Mouse (Mus musculus) adrenal gland, adult (tissue): ENCODE data around the gene Ncam1.

Experiments used
- DNase-seq, 2 experiments: peaks; one replicate each; pipeline ENCODE4 v3.0.0; 2022 to 2023; ENCODE audit warnings: low spot score in 1 of 2; ENCODE audit not compliant: inconsistent age in 2 of 2

The Ncam1 gene

DNA sequence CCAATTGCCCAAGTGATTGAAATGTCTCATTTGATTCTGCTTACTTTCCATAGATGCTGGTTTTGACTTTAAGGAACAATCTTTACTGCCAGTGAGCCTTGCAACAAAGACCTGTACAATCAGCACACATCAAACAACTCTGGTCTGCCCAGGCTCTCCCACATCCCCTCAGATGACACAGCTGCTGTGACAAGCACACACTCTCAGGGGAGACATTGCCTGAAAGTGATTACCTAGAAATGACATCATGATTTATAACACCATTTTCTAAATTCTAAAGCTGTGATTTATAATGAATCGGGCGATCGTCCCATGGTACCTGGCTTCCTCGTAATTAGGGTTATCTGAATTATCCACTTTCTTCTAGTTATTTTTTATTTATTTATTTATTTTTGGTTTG, 42.0 kb downstream of the Ncam1 start:
- no peak for DNase-seq

DNA sequence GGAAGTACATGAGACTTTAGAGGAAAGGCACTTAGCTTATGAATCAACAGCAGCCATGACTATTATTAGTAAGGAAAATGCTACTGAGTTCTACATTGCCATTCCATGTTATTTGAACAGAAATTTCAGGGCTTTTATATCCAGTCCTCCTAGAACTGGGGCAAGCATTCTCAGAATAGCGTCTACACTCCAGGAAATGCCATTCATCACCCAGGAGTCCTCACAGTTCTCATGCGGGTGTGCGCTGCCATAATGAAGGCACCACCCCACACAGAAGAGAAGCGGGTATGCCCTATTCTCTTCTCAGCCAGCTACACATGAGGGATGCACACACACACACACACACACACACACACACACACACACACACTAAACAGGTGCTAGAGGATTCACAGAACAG, 43.5 kb downstream of the Ncam1 start:
- no peak for DNase-seq

DNA sequence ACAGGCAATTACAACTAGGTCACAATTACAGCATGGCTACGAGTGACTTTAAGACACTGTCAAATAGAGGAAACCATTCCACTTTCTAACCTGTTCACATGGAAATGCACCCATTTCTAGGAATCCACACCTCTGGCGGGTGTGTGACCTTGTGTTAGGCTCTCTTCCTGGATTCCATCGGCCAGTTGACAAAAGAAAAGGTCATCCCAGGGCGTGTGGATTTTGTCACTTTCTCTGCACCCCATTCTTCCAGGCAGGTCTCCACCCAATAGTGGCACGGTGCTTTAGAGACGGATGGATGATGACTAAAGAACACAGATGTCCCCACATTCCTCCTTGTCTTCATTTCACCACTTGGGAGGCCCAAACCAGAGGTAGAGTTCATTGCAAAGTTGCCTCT, 47.3 kb downstream of the Ncam1 start:
- no peak for DNase-seq

DNA sequence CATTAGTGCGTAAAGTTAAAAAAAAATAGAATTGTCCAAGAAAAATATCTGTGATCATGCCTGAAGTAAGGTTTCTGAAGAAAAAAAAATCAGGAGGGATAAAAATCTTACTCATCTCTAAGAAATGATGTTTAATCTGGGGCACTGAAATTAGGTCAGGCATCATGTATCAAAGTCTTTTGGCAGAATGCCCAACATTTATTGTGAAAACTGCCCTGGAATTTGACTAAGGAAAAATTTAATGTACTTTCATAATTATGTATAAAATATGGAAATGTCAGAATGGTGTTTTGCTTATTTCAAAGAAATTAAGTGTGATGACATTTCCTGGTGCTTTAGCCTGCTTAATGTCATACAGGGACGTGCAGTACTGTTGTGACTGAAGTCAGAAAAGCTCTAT, 52.5 kb downstream of the Ncam1 start:
- peak in 1 of 2 experiments; percentile 54 for DNase-seq

DNA sequence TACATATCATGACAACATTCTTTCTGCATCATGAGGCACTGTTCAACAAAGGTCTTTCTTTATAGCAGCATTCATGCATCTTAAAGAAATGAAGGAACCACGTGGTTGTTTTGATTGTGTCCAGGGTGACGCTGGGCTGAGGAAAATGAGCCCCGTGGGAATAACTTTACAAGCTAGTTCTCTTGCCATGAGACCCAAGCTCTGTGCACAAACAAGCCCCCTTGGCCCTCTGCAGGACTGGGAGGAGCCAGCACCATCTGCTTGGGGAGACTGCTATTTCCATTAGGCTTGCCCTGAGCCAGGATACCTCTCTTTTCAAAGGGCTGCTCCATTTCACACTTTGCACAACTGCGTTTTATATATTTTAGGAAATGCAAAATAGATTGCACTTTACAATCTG, 53.0 kb downstream of the Ncam1 start:
- no peak for DNase-seq

DNA sequence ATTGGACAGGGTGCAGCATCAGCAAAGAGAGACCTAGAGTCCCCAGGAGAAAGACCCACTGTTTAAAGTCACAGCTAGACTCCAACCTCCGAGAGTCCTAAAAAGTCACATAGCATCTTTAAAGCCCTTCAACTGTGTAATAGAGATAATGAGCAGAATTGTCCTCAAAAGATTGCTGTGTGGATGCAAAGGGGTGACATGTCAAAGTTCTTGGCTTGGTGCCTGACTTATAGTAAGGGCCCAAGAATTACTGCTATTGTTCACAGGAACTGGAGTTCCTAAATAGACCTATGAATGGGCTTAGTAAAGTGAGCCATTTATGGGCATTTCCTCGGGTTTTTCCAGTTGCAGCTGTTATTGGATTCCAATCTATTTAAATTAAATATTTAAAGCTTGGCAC, 54.4 kb downstream of the Ncam1 start:
- DNase-seq: no peak

DNA sequence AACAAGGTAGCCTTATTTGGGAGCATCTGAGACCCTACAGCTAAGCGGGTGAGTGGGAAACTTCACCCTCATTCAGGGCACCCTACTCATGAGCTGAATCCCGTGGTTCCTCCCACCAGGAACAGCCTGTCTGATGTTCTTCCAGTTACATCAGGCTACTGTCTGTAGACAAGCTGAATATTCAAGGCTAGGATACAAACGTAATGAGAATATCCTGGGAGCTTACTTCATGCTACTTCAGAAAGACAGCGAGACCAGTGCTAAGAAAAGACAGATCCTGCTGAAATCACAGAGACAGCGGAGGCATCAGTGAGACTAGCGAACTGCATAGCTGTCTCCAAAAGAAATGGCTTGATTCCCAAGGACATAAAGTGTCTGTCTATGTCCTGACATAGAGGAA, 58.8 kb downstream of the Ncam1 start:
- DNase-seq: no peak

DNA sequence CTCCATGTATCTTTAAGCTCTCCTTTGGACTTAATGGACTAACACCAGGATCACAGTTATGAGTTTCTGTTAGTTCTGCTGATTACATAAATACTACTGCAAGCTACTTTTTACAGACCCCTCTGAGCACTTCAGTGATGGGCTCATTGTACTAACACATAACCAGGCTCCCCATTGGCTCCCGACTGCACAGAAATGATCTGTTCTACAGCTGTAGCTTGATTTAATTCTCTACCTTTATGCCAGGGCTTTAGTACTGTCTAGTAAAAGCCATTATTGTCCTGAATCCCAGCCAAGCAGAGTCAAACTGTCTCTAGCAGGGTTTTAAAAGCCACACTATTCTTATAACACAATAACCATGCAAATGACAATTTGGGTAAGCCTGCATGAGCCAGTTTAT, 60.2 kb downstream of the Ncam1 start:
- DNase-seq: no peak

DNA sequence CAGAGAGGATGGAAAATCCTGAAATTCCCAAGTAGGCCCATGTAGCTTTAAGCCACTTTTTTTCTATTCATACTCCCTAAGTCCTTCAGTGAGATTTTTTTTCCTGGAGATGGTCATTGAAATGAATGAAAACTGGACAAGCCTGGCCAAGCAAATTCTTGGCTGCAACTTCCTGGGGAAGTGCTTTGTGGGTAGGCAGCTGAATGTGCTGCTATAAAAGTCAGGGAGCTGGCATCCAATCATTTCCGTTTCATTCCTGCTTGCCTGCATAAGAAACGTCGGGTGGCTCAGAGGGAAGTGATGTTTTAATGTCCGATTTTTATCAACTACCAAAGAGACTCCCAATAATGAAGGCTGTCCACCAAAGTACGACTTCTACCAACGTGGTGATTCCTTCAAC, 61.6 kb downstream of the Ncam1 start:
- no peak for DNase-seq

DNA sequence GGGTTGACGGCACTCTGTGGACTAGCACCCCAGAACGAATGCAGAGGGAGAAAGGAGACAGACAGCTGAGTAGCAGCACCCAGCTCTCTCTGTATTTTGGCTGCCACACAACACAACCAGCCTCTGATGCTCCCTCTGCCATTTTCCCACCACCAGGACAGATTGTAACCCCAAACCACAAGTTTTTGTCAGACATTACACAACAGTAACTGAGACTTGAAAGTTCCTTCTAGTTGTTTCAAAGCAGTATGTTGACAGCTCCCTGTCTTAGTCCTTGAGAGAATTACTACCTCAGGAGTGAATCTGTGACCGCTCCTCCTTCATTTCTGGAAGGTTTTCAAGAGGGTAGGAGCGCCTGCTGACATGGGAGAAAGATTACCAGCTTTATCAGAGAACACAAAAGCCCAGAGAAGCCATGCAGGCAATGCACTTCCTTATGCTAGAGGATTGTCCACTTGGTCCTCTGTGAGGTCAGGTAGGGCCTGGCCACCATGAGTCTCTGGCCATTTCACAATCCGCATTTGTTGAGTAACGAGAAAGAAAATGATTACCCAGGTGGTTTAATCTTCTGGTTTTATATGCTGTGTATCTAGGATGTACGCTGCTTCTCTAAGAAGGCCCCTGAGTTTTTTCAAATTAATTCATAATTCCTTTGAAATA, 64.2 kb downstream of the Ncam1 start:
- DNase-seq: no peak

DNA sequence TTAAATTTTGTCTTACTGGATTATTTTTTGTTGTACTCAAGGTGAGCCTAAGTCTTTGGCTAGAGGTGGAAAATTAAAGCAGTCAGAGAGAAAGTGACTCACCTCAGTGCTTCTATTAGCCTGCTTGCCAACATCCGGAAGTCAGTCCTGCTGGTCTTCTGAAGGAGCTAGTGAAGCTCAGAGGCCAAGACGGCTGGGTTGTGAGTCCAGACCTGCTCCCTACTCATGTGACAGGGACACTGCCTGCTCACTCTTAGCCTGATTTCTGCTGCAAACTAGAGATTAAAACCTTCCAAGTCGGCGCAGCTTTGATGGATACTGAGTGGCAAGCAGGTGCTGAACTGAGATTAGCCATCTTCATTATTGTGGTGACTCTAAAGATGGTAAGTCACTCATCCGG, 65.0 kb downstream of the Ncam1 start:
- DNase-seq: no peak

DNA sequence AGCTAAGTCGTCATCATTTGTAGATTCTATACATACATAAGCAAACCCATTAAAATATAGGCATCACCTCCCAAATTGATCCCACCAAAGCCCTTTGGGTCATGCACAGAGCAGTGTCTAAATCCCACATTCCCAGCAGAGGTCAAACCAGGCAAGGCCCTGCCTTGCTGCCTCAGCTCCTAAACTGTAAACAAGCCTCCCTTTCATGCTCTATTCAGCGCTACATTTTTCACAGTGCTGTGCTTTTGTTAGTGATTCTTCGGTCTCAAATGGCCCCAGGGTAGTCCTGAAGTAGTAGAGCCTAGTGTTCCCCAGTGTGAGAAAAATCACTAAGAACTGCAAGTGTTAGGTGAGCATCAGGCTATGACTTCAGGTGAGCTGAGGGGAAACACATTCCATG, 69.2 kb downstream of the Ncam1 start:
- no peak for DNase-seq

DNA sequence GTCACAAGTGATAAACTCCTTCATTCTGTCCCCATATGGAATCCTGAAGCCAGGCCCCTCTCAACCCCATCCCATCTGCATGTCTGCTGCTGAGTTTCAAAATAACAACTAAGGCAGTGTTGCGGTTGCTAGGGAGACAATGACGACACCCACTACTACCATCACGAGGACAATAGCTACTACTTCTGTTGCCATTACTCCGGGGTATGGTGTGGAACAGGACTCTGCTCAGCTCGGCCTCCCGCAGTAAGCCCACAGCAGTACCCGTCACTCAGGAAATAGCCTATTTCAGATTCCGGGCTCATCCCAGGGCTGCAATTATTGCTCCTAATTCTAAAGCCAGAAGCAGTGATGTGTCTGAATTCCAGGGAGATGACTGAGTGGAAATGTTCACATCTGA, 70.5 kb downstream of the Ncam1 start:
- DNase-seq: no peak

DNA sequence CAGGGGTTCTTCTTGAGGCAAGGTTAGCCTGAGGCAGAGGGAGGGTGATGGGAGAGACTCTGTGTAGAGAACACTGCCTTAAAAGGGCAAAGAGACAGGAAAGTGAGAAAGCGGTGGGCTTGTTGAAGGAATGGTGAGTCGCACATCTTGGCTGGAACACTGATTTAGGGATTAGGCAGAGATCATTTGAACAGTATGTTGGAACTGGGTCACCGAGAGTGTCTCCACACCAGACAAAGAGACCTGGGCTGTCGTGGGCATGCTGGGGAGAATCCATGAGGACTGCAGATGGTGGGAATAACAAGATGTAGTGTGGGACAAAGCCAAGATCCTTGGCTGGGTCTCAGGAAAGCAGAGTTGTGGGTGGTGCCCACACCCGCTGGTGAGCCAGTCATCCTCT, 76.0 kb downstream of the Ncam1 start:
- DNase-seq: no peak

DNA sequence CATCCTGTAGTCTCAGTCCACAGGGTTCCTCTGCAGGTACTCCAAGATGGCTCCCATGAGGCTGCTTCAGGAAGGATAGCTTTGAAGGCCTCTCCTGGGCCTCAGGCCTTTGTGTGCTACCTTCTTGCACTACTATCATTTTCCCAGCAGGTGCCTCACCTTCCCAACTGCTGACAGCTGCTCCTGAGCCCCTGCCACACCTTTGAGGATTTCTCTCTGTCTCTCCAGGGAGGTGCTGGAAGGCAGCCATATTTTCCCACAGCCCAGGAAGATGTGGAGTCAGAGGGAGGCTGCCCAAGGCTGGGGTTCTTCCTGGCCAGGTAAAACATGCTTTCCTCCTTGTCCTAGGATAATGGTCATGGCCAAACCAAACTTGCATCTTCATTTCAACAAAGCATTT, 83.6 kb downstream of the Ncam1 start:
- no peak for DNase-seq

DNA sequence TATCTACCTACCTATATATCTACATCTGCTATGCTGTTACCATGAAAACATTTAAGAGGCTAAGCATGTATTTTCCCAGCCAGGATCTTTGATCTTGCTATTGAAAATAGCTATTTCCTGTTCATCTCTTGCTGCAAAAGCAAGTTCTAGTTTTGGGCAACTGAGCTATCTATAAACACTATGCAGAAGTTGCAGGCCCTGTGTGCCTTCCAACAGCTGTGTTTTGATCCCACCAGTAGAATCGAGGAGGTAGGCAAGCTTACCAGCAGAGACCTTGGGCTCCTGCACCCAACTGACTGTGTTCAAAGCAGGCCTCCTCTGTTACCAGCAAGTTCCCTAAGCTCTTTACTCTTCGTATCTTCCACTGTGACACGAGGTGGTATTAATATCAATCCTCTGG, 84.6 kb downstream of the Ncam1 start:
- no peak for DNase-seq

DNA sequence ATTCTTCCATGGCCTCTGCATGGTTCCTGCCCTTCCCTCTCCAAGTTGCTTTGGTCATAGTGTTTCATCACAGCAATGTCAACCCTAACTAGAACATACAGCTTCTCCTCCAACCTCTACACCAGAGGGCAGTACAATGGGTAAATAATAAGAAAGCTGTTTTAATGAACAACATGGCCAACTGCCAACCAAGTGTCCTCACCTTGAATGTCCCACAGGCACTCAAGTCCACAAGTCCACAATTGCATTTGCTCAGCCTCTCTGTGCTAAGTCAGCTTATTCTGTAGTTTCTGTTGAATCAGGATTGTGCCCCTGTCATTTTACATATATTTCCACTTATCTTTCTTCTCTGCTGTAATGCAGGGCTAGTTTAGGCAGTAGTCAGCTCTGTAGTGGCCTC, 91.1 kb downstream of the Ncam1 start:
- DNase-seq: no peak

DNA sequence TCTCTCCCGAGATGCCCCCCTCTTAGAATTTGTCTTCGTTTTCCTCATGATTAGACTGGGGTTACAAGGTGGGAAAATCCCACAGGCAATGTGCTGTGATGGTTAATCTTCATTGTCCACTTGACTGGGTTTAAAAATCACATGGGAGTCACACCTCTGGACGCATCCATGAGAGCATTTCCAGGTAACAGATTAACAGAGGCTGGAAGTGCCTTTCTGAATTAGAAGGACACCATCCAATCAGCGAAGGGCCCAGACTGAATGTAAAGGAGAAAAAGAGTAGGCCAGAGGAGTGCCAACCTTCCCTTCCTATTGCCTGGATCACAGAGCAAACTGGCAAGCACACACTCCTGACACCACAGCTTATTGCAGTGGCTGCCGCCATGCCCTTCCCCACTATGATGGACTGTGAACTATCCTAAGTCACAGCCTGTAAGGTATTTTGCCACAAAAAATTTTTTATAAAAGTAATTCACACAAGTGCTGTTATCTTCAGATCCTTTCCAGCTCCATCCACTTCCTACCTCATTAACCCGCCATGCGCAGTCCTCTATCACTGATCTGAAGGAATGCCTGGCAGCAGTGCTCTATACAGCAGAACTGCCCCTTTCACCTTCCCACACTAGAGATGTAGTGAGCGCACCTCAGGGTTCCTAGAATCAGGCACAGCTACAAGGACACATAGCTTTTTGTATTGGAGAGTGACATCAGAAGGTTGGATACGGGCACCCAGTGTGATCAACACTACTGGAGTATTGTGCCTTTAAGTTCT, 94.3 kb downstream of the Ncam1 start:
- no peak for DNase-seq

DNA sequence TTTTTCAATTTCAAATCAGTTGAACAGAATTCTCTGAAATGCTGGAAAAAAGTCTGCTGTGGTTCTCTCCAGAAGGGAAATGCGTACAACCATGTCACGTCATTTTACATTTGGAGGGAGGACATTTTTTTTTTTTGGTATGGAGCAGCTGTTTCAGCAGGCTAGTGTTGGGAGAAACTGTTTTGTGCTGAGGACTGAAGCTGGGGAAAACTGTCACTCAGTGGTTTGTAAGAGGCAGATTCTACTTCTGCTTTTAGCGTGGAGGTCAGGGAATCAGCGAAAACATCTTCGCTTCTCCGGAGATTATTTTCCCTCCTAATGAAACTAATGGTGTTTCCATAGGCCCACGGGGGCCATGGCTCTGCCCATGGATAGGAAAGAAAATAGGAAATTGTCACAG, 103.4 kb downstream of the Ncam1 start:
- no peak for DNase-seq

DNA sequence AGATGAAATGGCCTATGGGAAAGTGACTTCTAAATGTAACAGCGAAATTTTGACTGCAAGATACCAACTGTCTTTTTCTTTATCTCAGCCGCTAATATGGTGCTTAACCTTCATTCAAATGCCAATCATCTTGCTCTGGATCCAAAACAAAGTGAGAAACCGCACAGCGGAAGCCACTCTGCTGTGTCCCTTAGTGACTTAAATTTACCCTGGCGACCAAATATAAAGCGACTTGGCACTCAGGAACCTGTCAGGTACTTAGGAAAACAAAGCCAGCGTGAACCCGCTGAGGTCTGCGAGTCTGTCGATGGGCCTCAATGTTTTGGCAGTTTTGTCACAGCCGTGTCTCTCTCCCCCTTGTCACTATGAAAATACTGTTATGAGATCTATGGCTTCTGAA, 105.9 kb downstream of the Ncam1 start:
- no peak for DNase-seq

DNA sequence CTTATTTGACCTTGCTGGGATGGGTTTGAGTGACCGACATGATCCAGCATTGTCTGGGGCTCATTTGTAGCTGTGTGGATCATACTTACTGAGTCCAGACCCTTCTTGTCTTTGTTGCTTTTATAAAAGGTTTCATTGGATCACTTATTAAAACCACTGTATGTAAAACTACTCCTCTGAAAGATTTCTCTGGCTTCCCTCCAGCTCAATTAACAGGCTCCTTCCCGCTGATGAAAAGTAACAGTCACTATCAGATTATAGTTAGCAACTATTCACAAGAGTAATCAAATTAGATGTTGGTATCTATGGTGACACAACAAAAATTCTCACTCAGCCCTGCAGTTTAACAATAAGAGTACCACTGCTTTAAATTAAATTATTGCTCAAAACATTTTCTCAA, 107.4 kb downstream of the Ncam1 start:
- no peak for DNase-seq

DNA sequence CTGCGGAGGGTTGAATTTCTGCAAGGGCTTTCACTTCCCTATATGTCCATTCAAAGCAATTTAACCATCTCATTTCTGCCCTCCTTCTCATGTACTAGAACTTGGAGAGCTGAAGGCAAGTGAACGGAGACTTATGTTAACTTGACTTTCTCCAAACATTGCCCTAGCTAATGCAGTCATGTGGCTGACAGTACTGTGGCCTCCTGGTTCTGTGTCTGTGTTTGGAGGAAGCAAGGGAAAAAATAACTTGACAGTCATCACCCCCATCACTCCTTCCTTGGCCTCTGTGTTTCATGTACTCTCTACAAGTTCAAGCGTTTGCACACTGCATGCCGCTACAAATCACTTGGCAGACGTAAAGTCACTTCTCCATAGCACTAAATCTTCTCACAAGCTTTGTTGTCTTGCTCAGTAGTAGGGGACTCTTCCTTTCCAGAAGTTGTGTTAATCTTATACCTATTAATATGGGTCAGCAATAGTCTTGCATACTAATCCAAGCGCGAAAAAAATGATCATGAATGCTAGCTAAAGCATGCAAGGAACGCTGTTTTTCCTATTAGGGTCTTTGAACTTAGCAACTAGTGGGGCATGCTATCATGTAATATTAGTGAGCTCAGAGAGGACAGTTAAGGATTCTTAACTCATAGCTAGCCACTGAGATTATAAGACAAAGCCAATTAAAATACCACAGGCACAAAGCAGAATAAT, 115.0 kb downstream of the Ncam1 start:
- no peak for DNase-seq
